Mouse (Mus musculus) brain, adult 10 weeks (tissue): ENCODE results near the gene Olfr976. TPM values are rescaled to one million over a fixed set of nuclear protein-coding genes. Genes with fewer than 3 reads are reported as not detected.

Source experiments
- polyA plus RNA-seq: library from polyadenylated mRNA; stranded (reverse); fragments of 350-450 nt; fragmentation: Illumina TruSeq; extraction: RNeasy Lipid Tissue Mini Kit (QIAGEN cat#74804); gene quantifications from one replicate; pipeline ENCODE4 v1.2.3, GENCODE M21; 2015; ENCODE audit warnings: low read depth, low replicate concordance

Olfr976 gene
- not detected for polyA plus RNA-seq

DNA sequence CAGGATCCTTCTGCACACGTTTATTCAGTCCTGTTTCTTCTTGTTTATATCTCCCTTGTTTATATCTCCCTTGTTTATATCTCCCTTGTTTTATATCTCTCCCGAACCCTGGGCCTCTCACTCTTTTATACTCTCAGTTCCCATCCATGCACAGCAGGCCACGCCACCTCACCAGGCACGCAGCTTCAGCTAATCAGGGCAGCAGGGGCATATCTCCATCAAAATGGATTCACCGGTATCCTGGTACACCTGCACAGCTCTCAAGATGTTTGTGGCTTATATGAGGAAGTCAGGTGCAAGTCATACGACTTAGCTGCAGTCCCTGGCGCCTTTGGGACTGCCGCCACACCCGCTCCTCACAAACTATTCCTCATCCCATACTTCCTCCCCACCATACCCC lies at the start of gene Olfr976:
Olfr976 (minus strand) TSS at position 101 of the 400 bp plus-strand sequence.

DNA sequence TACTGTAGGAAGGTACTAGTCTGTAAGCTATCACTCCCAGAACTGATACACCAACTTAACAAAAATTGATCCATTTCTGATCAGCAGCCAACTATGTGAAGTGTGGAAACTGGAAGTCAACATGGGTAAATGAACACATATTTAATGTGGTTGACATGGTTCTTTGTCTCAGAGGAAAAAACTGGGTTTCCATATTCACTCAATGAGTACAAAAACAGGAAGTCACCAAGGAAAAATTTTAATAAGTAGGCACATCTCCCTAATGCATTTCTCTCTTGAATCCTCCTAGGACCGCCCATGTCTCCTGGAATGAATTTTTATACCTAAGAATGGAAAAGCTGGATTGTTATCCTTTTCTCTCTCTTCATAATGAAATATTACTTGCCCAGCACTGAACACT lies 48.5 kb upstream of the Olfr976 start, which contains the start of gene Olfr980:
Olfr980 (minus strand) TSS at position 101 of the 400 bp plus-strand sequence.

GRCm38 (mm10) chr9:40003365-40003764 lies 42.4 kb upstream of the Olfr976 start, which contains the start of gene Olfr979:
Gene Olfr979, minus strand, starts transcription at chr9:40003465.

GRCm38 (mm10) chr9:39991813-39992212 lies 30.9 kb upstream of the Olfr976 start, which contains the start of gene Olfr978:
Gene Olfr978, plus strand, starts transcription at chr9:39992113.

DNA sequence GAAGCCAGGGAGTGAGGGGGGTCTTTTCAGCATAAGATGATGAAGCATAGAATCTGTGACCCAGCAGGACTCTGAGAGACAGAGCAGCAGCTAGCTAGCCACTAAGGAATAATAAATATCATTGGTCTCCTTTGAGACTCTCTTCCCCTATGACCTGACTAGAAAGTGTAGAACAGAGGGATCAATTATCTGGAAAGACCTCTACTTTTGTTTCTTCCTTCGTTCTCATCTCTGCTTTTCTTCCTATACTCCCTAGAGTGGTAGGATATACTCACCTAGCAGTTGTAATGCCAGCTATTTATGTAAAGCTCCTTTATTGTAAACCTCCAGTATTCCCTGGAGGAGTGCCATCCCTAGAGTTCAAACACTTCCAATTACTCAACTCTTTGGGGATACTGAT lies 9.0 kb downstream of the Olfr976 start, which contains the start of gene Olfr975:
Olfr975 (minus strand) TSS at position 101 of the 400 bp plus-strand sequence.

GRCm38 (mm10) chr9:39937201-39937600 lies 23.7 kb downstream of the Olfr976 start, which contains the start of gene Olfr974:
Gene Olfr974, plus strand, starts transcription at chr9:39937501.

GRCm38 (mm10) chr9:39907036-39907435 lies 53.9 kb downstream of the Olfr976 start, which contains the start of gene Olfr229:
Gene Olfr229, plus strand, starts transcription at chr9:39907336.

Other genes with a start within 250 kb of the Olfr976 start
- gene Olfr965, start 249.8 kb downstream of the Olfr976 start, polyA plus RNA-seq, result not detected
- not detected for gene Olfr150, start 230.2 kb downstream of the Olfr976 start, polyA plus RNA-seq
- gene Olfr967, start 214.9 kb downstream of the Olfr976 start, polyA plus RNA-seq, result not detected
- gene Olfr968, start 177.9 kb downstream of the Olfr976 start, polyA plus RNA-seq, result not detected
- gene Olfr969, start 170.2 kb downstream of the Olfr976 start, polyA plus RNA-seq, result not detected
- not detected for gene Olfr970, start 152.3 kb downstream of the Olfr976 start, polyA plus RNA-seq
- not detected for gene Olfr971, start 124.3 kb downstream of the Olfr976 start, polyA plus RNA-seq
- gene Olfr972, start 94.7 kb downstream of the Olfr976 start, polyA plus RNA-seq, result not detected
- gene Olfr229, start 53.8 kb downstream of the Olfr976 start, polyA plus RNA-seq, result not detected
- gene Olfr974, start 23.6 kb downstream of the Olfr976 start, polyA plus RNA-seq, result not detected
- not detected for gene Olfr975, start 9.1 kb downstream of the Olfr976 start, polyA plus RNA-seq
- not detected for gene Olfr978, start 31.0 kb upstream of the Olfr976 start, polyA plus RNA-seq
- gene Olfr979, start 42.3 kb upstream of the Olfr976 start, polyA plus RNA-seq, result not detected
- gene Olfr980, start 48.4 kb upstream of the Olfr976 start, polyA plus RNA-seq, result not detected
- not detected for gene Olfr981, start 60.3 kb upstream of the Olfr976 start, polyA plus RNA-seq
- gene Olfr982, start 112.7 kb upstream of the Olfr976 start, polyA plus RNA-seq, result not detected
- not detected for gene Olfr983, start 132.5 kb upstream of the Olfr976 start, polyA plus RNA-seq
- gene Olfr984, start 153.1 kb upstream of the Olfr976 start, polyA plus RNA-seq, result not detected
- gene Olfr985, start 169.1 kb upstream of the Olfr976 start, polyA plus RNA-seq, result not detected
- not detected for gene Tmem225, start 187.0 kb upstream of the Olfr976 start, polyA plus RNA-seq
- not detected for gene Olfr986, start 219.8 kb upstream of the Olfr976 start, polyA plus RNA-seq
- gene Zfp202, start 231.2 kb upstream of the Olfr976 start, polyA plus RNA-seq, result 4.0 TPM